Mouse (Mus musculus) lung, adult 2 months (tissue): ENCODE results near the gene Asb15.

ENCODE experiments used
- CTCF ChIP-seq: fragments of 200-500 bp; IDR thresholded peaks from 2 replicates; pipeline ENCODE4 v1.5.1; 2011; ENCODE audit warnings: mild to moderate bottlenecking, low read length, control low read depth; ENCODE audit not compliant: insufficient read depth
- POLR2A ChIP-seq: fragments of 200-500 bp; IDR thresholded peaks from 2 replicates; pipeline ENCODE4 v1.6.1; 2011; ENCODE audit warnings: low read depth, mild to moderate bottlenecking, control low read depth, low read length, borderline replicate concordance; ENCODE audit errors: extremely low read depth

DNA sequence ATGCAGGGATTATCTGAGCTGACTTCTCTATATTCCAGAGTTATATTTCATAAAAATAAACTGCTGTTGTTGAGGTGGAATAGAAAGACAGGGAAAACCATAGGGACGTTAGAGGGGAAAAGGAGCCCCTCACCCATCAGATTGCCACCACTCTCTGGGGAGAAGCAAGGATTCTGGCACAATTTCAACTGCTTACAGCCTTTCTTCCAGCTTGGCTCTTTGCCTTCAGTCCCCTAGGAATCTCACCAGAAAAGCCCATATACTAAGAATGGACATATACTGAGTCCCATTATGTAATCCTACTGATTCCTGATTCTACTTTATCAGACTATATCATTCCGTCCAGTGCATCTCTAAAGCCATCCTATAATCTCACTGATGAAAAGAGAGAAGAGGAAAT is 23.8 kb upstream of the Asb15 start:
- TF ChIP-seq POLR2A: no peak
- no peak for TF ChIP-seq CTCF
